Mouse (Mus musculus): ENCODE measurements around the gene Trove2.
"Not testable (repeated sequence)": the region's sequence is repeated elsewhere in the genome, so short reads cannot be mapped to it uniquely, and the experiment has no call there.

The Trove2 gene

DNA sequence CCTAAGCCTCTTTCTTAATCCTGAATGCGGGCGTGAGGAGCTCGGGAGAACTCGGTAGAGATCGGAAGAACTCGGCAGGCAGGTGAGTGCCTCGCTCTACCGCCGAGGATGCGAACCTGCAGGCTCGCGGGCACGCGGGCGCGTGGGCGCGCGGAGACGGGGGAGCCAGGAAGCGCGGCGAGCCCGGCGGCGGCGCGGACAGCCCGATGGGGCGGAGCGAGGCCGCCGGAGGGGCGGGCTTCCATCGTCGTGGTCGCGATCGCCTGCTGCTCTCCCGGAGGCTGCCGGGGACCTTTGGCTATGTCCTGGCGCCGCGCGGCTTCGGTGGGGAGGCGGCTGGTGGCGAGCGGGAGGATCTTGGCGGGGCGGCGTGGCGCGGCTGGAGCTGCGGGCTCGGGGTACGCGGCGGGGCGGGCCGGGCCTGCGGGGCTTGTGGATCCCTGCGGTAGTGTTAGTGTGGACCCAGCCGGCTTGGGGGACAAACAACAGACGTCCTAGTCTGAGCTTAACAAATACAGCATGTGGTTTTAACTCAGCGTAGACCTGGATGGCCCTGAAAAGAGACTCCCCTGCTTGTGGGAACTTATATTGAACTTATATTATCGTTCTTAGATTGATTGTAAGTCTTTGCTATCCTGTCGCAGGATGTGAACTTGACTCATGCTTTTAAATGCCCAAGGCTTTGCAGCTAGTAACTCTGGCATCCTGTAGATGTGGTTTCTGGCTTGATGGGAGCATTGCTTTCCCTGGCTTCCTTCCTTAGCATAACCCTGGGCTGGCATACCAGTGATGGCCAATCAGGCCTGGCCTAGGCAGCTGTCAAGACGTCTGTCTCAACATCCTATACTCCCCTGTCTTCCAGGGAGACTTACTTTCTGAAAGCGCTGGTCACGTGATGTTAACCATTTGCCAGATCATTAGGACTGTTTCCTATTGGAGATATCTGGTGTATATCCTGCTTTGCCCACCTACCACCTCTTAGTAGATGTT is 37.2 kb downstream of the Trove2 start:
- peak; percentile 88 for DNase-seq (ENCODE audit: low spot score)

DNA sequence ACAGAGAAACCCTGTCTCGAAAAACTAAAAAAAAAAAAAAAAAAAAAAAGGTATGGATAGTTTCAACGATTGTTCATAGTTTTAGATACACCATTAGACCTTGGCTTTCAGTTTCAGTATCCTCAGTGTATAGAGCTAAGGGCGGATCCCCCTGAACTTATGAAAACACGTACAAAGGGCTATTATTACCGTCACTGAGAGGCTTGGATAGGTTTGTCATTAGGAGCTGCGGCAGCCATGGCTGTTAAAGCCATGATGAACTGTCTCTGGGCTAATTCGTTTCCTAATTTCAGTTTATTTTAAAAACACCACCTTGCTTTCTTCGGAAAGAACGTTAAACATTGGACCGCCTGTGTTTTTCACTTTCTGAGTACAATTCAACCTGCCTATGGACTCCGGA is 38.1 kb downstream of the Trove2 start:
- no peak for DNase-seq (ENCODE audit: low spot score)

DNA sequence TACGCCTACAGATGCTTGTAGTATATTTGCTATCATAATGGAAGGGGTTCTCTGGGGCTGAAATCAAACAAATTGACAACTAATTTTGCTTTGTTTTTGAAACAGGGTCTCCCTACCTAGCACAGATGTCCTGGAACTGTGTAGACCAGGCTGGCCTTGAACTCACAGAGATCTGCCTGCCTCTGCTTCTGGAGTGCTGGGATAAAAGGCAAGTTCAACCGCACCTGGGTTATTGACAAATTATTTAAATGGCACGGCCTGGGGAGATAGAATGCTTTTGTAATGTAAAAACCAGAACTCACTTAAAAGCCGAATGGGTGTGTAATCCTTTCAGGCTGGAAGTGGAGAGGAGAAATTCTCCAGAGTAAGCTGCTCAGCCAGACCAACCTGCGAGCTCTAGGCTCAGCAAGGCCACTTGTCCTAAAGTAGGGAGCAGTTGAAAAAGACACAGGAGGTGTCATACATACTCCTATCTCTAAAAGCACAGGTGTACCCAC is 42.9 kb downstream of the Trove2 start:
- no peak for DNase-seq (ENCODE audit: low spot score)

DNA sequence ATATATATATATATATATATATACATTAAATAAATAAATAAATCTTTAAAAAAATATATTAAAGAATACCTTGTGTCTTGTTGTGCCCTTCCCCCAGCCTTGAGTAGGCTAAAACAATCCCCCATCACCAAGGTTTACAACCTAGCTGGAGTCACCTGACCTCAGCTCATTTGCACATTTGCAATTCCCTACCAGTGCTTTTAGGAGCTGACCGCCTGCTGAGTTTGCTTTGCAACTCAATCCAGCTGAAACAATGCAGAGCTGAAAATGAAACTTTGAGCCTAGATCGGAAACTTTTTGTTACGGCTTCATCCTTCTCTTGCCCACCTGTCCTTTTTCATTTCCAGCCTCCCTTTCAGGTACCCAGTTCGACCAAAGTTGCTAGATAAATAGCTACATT is 45.2 kb downstream of the Trove2 start:
- DNase-seq (ENCODE audit: low spot score): no peak

DNA sequence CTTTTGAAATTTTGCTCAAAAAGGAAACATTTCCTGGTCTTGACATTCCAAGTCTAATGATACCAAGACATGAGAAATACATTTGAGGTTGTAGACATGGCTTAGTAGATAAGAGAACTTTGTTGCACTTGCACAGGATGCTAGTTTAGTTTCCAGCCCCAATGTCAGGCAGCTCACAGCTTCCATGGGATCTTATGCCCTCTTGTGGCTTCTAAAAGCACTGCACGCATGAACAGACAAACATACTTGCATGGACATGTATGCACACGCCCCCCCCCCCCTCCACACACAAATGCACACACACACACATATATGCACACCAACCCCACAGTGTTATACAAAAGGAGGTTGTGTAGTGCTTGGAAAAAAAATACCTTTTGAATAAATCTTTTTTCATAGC is 46.0 kb downstream of the Trove2 start:
- DNase-seq (ENCODE audit: low spot score): no peak

DNA sequence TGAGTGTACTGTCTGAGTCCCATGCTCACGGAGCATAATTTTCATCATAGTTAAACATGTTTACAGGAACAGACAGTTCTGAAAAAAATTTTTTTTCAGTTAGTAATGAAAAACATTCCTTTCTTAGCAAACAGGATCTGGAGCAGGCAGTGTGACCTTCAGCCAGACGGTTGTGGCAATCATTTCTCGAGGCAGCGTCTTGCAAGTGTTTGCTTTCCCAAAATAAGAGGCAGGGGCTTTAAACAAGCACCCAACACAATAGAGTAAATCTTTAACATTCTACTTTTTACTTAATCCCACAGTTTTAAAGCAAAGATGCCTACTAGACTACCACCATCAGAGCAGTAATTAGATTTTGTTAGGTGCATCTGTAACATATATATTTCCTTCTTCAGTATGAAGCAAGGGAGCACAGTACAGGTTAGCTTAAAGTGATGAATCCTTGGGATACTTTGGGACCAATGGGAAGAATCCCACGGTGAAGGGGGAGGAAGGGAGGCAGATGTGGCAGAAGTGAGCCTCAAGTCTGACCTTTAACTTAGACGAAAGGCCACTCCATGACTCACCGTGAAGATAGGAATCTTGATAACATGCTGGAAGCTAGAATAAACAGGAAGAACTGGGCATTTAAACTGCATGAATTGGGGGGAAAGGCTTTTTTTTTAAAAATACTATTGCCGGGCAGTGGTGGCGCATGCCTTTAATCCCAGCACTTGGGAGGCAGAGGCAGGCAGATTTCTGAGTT is 49.0 kb downstream of the Trove2 start:
- no peak for DNase-seq (ENCODE audit: low spot score)

DNA sequence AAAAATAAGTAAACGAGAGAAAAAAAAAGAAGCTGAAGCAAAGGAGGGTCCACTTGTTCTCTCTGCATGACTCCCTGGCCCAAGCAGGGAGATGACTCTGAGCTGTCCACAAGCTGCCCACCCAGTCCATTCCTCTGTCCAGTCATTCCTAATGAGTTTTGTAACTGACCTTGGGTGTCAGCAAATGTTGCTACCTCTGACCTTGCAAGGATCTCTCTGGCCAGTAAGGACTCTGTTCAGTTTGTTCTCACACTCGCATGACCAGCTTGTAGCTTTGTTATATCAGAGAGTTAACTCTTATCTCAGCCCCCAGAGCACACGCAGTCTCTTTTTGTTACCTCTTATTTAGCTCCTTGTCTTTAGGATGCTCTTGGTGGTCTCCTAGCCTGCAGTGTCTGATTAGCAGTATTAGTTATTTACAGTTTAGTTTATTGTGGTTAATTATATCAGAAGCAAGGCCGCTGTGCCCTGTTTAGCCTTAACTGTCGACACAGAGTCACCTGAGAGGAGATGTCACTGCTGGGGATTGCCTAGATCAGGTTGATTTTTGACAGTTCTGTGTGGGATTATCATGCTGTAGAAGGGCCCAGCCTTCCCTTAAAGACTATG is 52.3 kb downstream of the Trove2 start:
- DNase-seq (ENCODE audit: low spot score): no peak

DNA sequence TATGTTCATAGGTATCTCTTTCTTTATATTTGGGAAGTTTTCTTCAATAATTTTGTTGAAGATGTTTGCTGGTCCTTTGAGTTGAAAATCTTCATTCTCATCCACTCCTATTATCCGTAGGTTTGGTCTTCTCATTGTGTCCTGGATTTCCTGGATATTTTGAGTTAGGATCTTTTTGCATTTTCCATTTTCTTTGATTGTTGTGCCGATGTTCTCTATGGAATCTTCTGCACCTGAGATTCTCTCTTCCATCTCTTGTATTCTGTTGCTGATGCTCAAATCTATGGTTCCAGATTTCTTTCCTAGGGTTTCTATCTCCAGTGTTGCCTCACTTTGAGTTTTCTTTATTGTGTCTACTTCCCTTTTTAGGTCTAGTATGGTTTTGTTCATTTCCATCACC is 60.8 kb downstream of the Trove2 start, which contains the start of gene Glrx2:
Gene Glrx2, plus strand, starts transcription at position 301 of the 400 bp plus-strand sequence.
- DNase-seq (ENCODE audit: low spot score): not testable (repeated sequence)

DNA sequence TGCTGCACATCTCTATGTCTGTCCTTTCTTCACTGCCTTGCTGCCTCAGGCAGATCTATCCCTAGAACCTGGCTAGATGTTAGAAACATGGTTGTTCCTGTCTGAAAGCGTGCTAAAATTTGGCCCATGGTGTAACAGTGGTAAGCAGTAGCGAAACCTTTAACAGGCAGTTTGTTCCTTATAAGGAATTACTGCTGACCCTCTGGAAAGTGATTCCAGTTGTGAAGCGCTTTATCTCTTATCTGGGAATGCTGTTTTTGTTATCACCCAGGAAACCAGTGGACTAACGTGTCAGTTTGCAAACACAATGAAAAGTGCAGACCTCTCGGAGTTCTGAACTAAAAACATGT is 66.3 kb downstream of the Trove2 start:
- no peak for DNase-seq (ENCODE audit: low spot score)

DNA sequence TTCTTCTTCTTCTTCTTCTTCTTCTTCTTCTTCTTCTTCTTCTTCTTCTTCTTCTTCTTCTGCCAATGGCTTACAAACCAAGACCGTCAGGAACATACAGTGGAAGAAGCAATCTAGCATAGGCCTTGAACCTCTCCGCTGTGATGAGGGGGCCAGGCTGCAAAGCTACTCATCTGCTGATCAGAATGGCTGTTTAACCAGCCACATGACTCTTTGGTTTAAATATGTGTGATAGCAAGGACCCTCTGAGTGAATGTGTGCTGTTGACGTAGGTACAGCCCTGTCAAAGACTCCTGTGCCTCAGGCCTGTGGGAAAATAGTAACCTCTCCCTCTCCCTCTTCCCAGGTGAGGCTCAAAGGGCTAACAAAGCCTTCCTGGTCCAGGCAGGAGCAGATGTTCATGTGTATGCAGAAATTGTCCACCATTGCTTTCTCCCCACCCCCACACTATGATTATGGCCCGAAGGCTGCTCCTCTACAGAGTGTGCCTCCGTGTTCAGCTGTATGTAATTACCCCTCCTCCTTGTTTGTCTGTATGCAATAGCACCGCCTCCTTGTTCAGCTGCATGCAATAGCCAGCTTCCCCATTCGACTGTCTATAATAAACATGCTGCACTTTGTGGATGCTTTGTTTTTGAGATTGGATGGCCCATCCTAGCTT is 66.8 kb downstream of the Trove2 start:
- DNase-seq (ENCODE audit: low spot score): no peak

DNA sequence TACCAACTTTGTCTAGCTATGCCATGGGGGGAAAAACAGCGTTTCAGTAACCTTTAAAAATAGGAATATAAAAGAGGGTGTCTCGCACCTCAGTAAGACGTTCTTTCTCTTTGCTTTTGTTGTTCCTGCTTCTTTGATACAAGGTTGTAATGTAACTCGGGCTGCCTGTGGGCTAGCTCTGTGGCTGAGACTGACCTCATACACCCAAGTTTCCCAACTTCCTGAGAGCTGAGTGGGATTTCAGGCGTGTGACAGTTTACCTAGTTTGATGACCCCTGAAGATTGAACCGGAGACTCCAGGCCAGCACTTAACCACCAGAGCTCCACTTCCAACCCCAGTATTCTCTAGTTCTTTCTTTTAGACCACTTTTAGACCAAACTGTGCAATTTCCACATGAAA is 68.5 kb downstream of the Trove2 start:
- no peak for DNase-seq (ENCODE audit: low spot score)

DNA sequence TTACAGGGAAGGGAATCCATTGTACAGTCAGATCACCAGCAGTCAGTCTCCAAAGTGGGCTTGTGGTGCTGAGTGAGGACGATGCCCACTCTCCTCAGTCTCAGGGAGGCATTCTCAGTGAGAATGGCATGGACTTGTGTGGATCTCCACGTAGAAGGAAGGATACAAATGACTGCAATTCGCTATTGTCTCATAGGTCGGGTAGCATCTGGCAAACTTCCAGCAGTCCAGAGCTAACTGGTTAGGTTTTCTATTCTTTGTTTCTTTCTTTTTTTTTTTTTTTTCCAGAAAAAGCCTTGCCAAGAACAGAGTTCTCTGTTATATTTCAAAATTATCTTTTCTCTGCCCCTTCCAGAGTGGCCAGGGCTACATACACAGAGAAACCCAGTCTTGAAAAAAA is 69.9 kb downstream of the Trove2 start:
- DNase-seq (ENCODE audit: low spot score): peak; percentile 67

DNA sequence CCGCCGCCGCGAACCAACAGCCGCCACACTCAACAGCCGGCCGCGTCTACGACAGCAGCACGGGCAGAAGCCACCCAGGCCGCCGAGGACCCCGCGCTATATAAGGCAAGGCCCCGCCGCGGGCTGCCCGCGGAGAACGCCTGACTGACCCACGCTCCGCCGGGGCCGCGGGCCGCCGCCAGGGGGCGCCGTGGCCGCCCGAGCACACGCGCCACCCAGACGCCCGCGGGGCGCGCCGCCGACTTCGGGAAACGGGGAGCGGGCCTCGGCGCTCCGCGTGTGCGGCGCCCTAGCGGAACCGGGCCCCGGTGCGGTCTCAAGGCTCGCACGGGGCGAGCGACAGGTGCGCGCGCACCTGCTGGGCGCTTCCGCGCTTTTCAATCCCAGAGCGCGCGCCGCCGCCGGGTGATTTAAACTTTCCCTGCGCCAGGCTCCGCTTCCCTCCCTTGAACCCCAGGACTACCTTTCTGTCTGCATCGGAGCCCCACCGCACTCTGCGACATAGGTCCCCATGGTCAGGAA is 74.1 kb downstream of the Trove2 start, which contains the start of gene Cdc73:
Gene Cdc73, minus strand, starts transcription at position 153 of the 522 bp plus-strand sequence.
- DNase-seq (ENCODE audit: low spot score): peak; percentile 93

DNA sequence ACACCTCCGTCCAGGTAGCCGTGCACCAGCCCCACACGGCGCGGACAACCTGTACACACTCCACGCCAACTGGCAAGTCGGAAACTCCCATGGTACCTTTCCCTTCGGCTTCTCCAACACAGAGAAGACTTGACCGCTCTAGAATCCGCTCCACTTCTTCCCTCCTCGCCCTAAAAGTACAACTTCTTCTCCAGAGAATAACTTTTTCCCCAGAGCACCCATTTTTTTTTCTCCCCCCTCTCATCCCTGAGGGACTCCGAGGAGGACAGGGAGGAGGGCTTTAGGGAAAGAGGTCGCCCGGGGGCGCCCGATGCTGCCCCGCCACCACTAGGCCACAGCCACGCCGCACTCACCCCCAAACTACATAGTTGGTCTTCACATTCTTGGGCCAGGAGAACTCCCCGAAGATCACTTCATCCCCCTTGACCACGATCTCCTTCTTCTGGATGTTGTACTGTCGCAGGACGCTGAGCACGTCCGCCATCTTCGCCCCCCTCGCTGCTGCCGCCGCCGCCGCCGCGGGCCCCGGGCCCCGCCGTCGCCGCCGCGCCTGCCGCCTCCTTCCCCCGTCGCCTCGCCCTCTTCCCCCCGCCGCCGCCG is 74.6 kb downstream of the Trove2 start:
- DNase-seq (ENCODE audit: low spot score): peak; percentile 51

DNA sequence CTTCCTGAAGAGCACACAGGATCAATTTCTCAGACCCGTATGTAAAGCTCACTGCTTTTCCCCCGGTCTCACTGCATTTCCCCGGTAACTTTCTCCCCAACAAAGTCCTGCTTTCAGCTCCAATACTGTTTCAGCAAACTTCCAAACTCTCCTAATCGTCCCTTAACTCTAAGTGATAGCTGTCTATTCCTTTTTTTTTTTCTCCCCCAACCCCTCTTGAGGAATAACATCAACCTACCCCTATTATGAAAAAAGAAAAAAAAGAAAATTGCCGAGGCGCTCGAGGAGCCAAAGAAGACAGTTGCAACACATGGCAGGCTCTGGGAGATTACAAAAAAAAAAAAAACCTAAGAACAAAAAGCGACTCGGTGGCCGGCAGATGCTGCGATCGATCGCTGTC is 75.1 kb downstream of the Trove2 start:
- DNase-seq (ENCODE audit: low spot score): no peak
